In genomic region chr12:72917159-72917993, GRCm38 (mm10) we compare ENCODE assay signal across 7 mouse cellular contexts. TPM values are rescaled to one million over a fixed set of nuclear protein-coding genes. Genes with fewer than 3 reads are reported as not detected.
DNase-seq lines count a peak whose midpoint lies in the region; ATAC-seq lines count a peak whose summit lies in the region.

No protein-coding gene starts in this region.

- DNase-seq in lung, postnatal 36 days = no peak
- peak; percentile 70 for DNase-seq in neural tube, embryonic 10.5 days (ENCODE audit: extremely low spot score, low spot score)
- no peak for DNase-seq in adipocyte (ENCODE audit: low spot score)
- DNase-seq in MN1 (ENCODE audit: low spot score) = no peak

- H3K4me2 ChIP-seq in lung, embryonic 15.5 days = peak overlapping the region; percentile 62
- peak overlapping the region; percentile 73 for H3K4me2 ChIP-seq in embryonic facial prominence, embryonic 15.5 days (replicated peaks)
- peak overlapping the region; percentile 65 for H3K4me2 ChIP-seq in hindbrain, embryonic 16.5 days (ENCODE audit: low read length)

- H3K27me3 ChIP-seq in lung, embryonic 15.5 days = peaks cover 13% of the 10 kb centered on the region
- H3K27me3 ChIP-seq in embryonic facial prominence, embryonic 15.5 days = no peaks in the 10 kb centered on the region
- peaks cover 7% of the 10 kb centered on the region; the same call in 1 of the 2 replicates for H3K27me3 ChIP-seq in hindbrain, embryonic 16.5 days (replicated peaks; ENCODE audit: control insufficient read depth, insufficient read depth, low read length)

- H3K36me3 ChIP-seq in lung, embryonic 15.5 days = no peaks in the 10 kb centered on the region
- no peaks in the 10 kb centered on the region for H3K36me3 ChIP-seq in embryonic facial prominence, embryonic 15.5 days
- no peaks in the 10 kb centered on the region for H3K36me3 ChIP-seq in hindbrain, embryonic 16.5 days (ENCODE audit: control insufficient read depth, insufficient read depth, low read length)

- peak overlapping the region; percentile 30 for H3K4me3 ChIP-seq in lung, embryonic 15.5 days
- H3K4me3 ChIP-seq in embryonic facial prominence, embryonic 15.5 days (replicated peaks) = peak overlapping the region; percentile 44
- peak overlapping the region; percentile 43 for H3K4me3 ChIP-seq in hindbrain, embryonic 16.5 days (ENCODE audit: low read length)

- H3K9ac ChIP-seq in lung, embryonic 15.5 days = no peak overlapping the region; the same call in 1 of the 2 replicates
- H3K9ac ChIP-seq in embryonic facial prominence, embryonic 15.5 days = no peak overlapping the region
- H3K9ac ChIP-seq in hindbrain, embryonic 16.5 days (ENCODE audit: low read depth, low read length) = peak overlapping the region; percentile 57

- no peak for ATAC-seq in lung, embryonic 15.5 days (ENCODE audit: borderline replicate concordance, extremely low read depth, low FRiP score, low TSS enrichment)
- ATAC-seq in embryonic facial prominence, embryonic 15.5 days (ENCODE audit: insufficient number of reproducible peaks, low FRiP score, low TSS enrichment, low read depth) = peak; percentile 51; the same call in 1 of the 2 replicates
- ATAC-seq in hindbrain, embryonic 16.5 days = no peak

- H3K4me1 ChIP-seq in lung, embryonic 15.5 days = no peaks in the 10 kb centered on the region; the same call in 1 of the 2 replicates
- peaks cover 4% of the 10 kb centered on the region; the same call in 1 of the 2 replicates for H3K4me1 ChIP-seq in embryonic facial prominence, embryonic 15.5 days
- H3K4me1 ChIP-seq in hindbrain, embryonic 16.5 days (ENCODE audit: control insufficient read depth, insufficient read depth, low read depth, low read length) = no peaks in the 10 kb centered on the region; the same call in 1 of the 2 replicates

- H3K9me3 ChIP-seq in lung, embryonic 15.5 days = no peaks in the 10 kb centered on the region
- no peaks in the 10 kb centered on the region for H3K9me3 ChIP-seq in embryonic facial prominence, embryonic 15.5 days (replicated peaks)
- no peaks in the 10 kb centered on the region for H3K9me3 ChIP-seq in hindbrain, embryonic 16.5 days (ENCODE audit: control insufficient read depth, low read length)

- WGBS in lung, embryonic 15.5 days = 12% methylated on average over 48 of the region's 48 CpGs
- WGBS in embryonic facial prominence, embryonic 15.5 days = 14% methylated on average over 46 of the region's 48 CpGs
- 19% methylated on average over 42 of the region's 48 CpGs for WGBS in hindbrain, embryonic 16.5 days

- H3K27ac ChIP-seq in lung, embryonic 15.5 days = no peak overlapping the region
- H3K27ac ChIP-seq in embryonic facial prominence, embryonic 15.5 days (replicated peaks) = no peak overlapping the region
- H3K27ac ChIP-seq in hindbrain, embryonic 16.5 days (ENCODE audit: low read depth, low read length) = no peak overlapping the region

RNA-seq across cellular contexts. Expression of gene Six6, which starts 22.3 kb away (rescaled TPM):
- not detected in 2 replicates for polyA plus RNA-seq in lung, embryonic 15.5 days (2015; fragmentation: Nextera tagmentation; extraction: Ambion mirVana)
- polyA plus RNA-seq in embryonic facial prominence, embryonic 15.5 days (2015; fragmentation: Nextera tagmentation; extraction: Ambion mirVana) = 0.08 TPM in 1 of 2 replicates, not detected in the other
- polyA plus RNA-seq in hindbrain, embryonic 16.5 days (2015; fragmentation: Nextera tagmentation; extraction: Ambion mirVana) = not detected in 2 replicates

RNA-seq across cellular contexts. Expression of gene 4930447C04Rik, which starts 23.2 kb away (rescaled TPM):
- polyA plus RNA-seq in lung, embryonic 15.5 days (2015; fragmentation: Nextera tagmentation; extraction: Ambion mirVana) = 0.38 and 1.3 TPM in 2 replicates
- 4.3 and 5.5 TPM in 2 replicates for polyA plus RNA-seq in embryonic facial prominence, embryonic 15.5 days (2015; fragmentation: Nextera tagmentation; extraction: Ambion mirVana)
- 5.5 and 9.4 TPM in 2 replicates for polyA plus RNA-seq in hindbrain, embryonic 16.5 days (2015; fragmentation: Nextera tagmentation; extraction: Ambion mirVana)
